Mouse (Mus musculus): ENCODE measurements at regions not wholly inside any gene's neighbourhood (a gene's known extent, or its start where the extent isn't known, plus 50 kb on each side); places are given as distances from the start of the nearest gene placed in this dataset.

DNA sequence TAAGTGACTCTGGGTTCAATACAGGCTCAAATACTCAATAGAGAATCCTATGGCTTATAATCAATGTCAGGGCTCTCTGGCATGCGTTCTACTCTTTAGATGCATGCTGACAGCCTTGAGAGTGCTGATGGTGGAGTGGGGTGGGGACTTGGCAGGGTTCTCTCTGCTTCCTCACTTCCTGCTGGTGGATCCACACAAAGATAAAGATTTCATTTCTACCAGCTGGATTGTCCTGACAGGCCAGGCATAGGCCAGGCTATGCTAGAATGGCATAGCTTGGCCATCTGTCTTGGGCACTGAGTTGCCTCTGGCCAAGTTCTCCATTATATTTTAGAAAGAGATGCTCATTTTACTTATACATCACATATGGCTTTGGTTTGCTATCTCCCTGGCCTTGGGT, 206.2 kb upstream of the Plpp4 start:
- DNase-seq: no peak

DNA sequence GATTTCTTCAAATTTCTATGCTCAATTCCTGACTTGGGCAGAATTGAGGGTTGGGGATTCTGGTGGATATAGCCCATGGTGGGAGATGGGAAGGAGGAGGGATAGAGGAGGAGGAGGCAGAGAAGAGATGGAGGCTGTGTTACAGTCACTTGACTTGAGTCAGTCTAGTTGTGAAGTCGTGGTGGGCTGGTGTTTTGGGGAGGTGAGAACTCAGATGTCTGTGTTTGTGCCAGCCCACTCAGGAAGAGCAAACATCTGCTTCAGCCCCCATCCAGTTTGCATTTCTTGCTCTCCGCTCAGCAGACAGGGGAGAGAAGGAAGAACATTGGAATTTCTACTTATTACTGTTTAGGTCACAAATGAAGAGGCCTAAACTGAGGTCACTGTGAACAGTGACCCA, 189.9 kb upstream of the Plpp4 start:
- no peak for DNase-seq

DNA sequence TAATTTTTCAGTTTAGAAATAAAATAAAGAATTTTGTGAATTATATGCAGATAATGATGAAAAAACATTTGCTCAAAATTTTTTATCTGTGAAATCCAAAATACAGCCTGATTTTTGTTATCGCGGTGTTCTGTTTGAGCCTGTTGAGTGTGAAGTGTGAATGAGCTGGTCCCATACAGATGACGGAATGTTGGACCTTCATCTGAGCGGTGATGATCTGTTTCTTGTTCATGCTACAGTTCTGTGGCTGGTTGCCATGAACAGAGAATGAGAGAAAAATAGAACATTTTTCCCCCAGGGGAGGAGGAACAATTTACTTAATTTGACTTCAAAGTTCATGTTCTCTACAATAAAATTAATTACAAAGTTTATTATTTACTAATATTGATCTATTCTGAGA, 188.7 kb upstream of the Plpp4 start:
- DNase-seq: no peak

DNA sequence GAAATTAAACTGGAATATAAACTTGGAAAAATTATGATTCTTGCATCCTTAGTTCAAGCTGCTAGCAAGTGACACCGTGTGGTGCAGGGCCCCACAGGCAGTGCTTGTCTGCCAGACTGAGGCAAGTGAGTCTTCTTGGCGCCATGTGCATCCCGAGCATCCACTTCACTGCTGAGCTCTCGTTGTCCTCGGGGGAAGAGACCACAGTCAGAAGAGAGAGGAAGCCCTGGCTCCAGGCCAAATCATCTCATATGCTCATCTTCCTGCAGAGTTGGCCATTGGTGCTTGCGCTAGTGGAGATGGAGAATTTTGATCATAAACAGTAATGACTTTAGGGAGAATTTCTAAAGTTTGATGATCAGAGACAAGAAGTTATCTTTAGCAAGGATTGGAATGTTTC, 177.0 kb upstream of the Plpp4 start:
- no peak for DNase-seq

DNA sequence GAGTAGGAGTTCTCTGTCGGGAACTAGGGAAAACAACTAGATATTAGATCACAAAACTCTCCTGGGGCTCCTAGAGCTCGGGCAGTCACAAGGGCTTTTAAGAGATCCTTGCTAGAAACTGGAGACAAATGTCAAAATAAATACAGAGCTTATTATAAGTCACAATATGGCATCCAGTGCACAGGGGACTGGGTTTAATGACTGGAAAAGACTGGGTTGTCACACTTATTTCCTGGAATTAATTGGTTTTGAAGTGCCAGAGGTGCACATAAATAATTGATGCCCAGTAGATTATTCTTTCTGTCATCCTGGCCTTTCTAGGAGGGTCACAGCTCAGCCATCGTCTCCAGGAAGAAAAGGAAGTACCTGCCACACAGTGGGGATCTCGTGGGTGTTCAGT, 165.4 kb upstream of the Plpp4 start:
- DNase-seq: no peak

GRCm38 (mm10) chr7:129096374-129097069, 160.3 kb upstream of the Plpp4 start:
- no peak for DNase-seq

DNA sequence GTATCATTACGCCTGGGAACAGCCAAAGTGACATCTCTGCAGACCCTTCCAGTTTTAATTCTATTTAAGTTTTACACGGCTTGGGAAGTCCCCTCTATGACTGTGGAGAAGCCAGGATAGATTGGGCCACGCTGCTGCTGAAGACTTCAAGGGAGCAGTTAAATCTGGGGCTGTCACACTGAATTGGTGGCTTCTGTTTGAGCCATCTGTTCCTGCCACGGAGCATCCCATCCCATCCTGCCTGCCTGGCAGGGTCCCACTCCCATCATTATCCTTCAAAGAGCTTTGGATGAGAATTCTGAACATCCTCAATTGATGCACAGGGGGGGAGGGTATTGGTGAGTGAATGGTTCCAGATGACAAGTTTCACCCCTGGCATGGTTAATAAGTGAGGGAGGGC, 154.4 kb upstream of the Plpp4 start:
- DNase-seq: no peak

DNA sequence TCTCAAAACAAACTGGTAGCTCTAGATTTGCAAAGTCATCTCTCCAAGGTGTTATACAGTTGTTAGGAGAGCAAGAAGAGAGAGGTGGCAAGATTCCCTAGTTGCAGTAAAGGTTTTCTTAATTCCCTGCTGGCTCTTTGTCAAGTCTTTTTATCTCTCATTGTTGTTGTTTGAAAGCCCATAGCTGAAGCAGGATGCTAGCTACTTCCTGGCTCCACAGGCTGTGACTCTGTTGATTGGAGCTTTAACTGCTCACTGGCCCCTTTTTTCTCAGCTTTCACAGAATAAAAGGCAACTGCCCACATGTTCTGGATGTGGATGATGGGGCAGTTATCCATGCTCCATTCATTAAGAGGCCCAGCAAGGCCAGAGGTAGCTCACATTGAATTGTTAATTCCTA, 122.7 kb upstream of the Plpp4 start:
- no peak for DNase-seq

- no peak for DNase-seq
These were observed 122.1 kb upstream of the Plpp4 start for GRCm38 (mm10) chr7:129134661-129135215.

- DNase-seq: no peak
These were observed 119.4 kb upstream of the Plpp4 start for GRCm38 (mm10) chr7:129137303-129137990.

GRCm38 (mm10) chr7:129141942-129142598, 114.8 kb upstream of the Plpp4 start:
- no peak for DNase-seq

GRCm38 (mm10) chr7:129142599-129142949, 114.3 kb upstream of the Plpp4 start:
- DNase-seq: no peak

- DNase-seq: no peak
These were observed 101.3 kb upstream of the Plpp4 start for GRCm38 (mm10) chr7:129155577-129155976.

GRCm38 (mm10) chr7:129169971-129170370, 86.9 kb upstream of the Plpp4 start:
- no peak for DNase-seq

GRCm38 (mm10) chr7:129190933-129191332, 65.9 kb upstream of the Plpp4 start:
- no peak for DNase-seq

GRCm38 (mm10) chr7:129207029-129207428, 49.8 kb upstream of the Plpp4 start:
- no peak for DNase-seq
